Mouse (Mus musculus) urinary bladder, adult 18-20 months (tissue): ENCODE measurements around the gene Stard3.

ENCODE experiments used
- DNase-seq, 2 experiments: peaks; one replicate each; pipeline ENCODE4 v3.0.0; 2022; ENCODE audit warnings: low spot score in 2 of 2, mixed read lengths in 2 of 2

Stard3 gene

GRCm38 (mm10) chr11:98329081-98329959 is 28.8 kb upstream of the Stard3 start, which contains the start of gene Neurod2:
Gene Neurod2, minus strand, starts transcription at chr11:98329648.
- no peak for DNase-seq

- DNase-seq = no peak
Measured at GRCm38 (mm10) chr11:98329960-98330744, 28.0 kb upstream of the Stard3 start.

GRCm38 (mm10) chr11:98330745-98331204 is 27.4 kb upstream of the Stard3 start:
- DNase-seq = no peak

GRCm38 (mm10) chr11:98331401-98331800 is 26.8 kb upstream of the Stard3 start:
- no peak for DNase-seq

GRCm38 (mm10) chr11:98332186-98332585 is 26.0 kb upstream of the Stard3 start:
- DNase-seq = no peak

GRCm38 (mm10) chr11:98332841-98333240 is 25.3 kb upstream of the Stard3 start:
- DNase-seq = no peak

- no peak for DNase-seq
Measured at GRCm38 (mm10) chr11:98333263-98333696, 24.9 kb upstream of the Stard3 start.

GRCm38 (mm10) chr11:98333981-98334741 is 24.0 kb upstream of the Stard3 start:
- DNase-seq = no peak

- no peak for DNase-seq
Measured at GRCm38 (mm10) chr11:98335250-98335649, 22.9 kb upstream of the Stard3 start.

GRCm38 (mm10) chr11:98336245-98337107 is 21.7 kb upstream of the Stard3 start:
- DNase-seq = no peak

- DNase-seq = peak in 1 of 2 experiments; percentile 50
Measured at GRCm38 (mm10) chr11:98338507-98338961, 19.6 kb upstream of the Stard3 start.

GRCm38 (mm10) chr11:98339071-98339501 is 19.1 kb upstream of the Stard3 start:
- no peak for DNase-seq

- no peak for DNase-seq
Measured at GRCm38 (mm10) chr11:98339679-98340287, 18.4 kb upstream of the Stard3 start.

GRCm38 (mm10) chr11:98340597-98340996 is 17.6 kb upstream of the Stard3 start:
- no peak for DNase-seq

- no peak for DNase-seq
Measured at GRCm38 (mm10) chr11:98341174-98341573, 17.0 kb upstream of the Stard3 start.

GRCm38 (mm10) chr11:98342000-98342945 is 15.9 kb upstream of the Stard3 start:
- DNase-seq = peak; percentile 85 to 99

- DNase-seq = peak; percentile 52 to 76
Measured at GRCm38 (mm10) chr11:98345253-98345652, 12.9 kb upstream of the Stard3 start.

GRCm38 (mm10) chr11:98346168-98346567 is 12.0 kb upstream of the Stard3 start:
- DNase-seq = no peak
